Mouse (Mus musculus): ENCODE results near the gene Xpnpep1. TPM values are rescaled to one million over a fixed set of nuclear protein-coding genes. Genes with fewer than 3 reads are reported as not detected.

Xpnpep1 gene
- polyA plus RNA-seq, 1 experiment from 2014 or later: 159 TPM

DNA sequence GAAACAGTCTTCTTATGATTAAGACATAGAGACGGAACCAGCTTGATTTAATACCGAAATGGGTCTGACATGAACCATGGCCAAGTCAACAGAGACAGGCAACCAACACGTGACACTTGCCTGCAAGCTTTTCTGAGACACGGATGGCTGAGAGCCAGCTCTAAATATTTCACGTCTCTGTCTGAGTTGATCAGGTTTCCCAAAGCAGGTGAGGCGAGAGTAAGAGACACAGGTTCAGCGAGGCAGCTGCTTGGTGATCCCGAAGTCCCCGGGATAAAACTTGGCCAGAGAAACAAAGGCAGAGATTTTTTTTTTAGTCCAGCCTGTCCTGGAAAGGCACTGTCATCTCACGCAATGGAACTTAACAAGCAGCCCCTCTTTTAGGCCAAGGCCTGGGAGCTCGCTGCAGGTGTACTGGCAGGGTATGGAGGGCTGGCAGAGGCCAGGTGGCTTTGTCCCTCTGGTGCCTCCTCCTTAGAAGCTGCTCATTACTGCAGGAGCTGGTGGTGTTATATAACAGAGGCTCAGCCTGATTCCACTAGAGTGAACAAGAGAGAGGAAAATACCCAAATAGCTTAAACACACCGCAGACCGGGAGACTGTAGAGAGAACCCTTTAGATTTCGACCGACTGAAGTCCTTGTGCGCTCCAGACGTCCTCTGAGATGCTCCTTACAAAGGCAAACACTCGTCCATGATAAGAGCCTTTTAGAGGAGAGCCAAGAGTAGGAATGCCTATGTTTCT, 36.4 kb upstream of the Xpnpep1 start:
- Histone ChIP-seq H3K27me3 (no peaks in the 10 kb centered on the region), H3K36me3 (no peaks in the 10 kb centered on the region), H3K4me3 (no peak overlapping the region), H3K9ac (no peak overlapping the region), H3K9me3 (replicated peaks) (no peaks in the 10 kb centered on the region), H3K27ac (no peak overlapping the region), H3K4me1 (peaks cover 2% of the 10 kb centered on the region), H3K4me2 (replicated peaks) (no peak overlapping the region)
- 84% methylated on average over 18 of the region's 18 CpGs for WGBS
- ATAC-seq (ENCODE audit: low FRiP score): no peak

DNA sequence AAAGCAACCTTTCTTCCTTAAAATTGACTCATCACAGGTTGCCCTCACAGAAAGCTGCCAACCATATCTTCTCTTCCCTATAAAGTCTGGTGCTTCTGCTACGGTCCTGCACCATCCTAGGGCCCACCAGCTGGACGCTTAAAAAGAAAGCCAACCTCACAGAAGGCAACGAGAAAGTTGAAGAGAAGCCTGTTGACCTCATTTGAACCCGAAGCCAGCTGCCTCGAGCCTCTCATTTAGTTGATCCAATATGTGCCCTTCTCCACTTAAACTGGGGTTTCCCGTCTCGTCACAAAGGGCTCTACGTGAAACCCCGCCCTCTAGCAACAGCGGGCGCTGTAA, 35.9 kb upstream of the Xpnpep1 start:
- H3K27me3 ChIP-seq: no peaks in the 10 kb centered on the region
- H3K9me3 ChIP-seq (replicated peaks): no peaks in the 10 kb centered on the region
- peaks cover 3% of the 10 kb centered on the region; the same call in 1 of the 2 replicates for H3K4me1 ChIP-seq
- 86% methylated on average over 11 of the region's 11 CpGs for WGBS
- H3K36me3 ChIP-seq: no peaks in the 10 kb centered on the region
- no peak overlapping the region for H3K4me2 ChIP-seq (replicated peaks)
- no peak overlapping the region for H3K4me3 ChIP-seq
- H3K27ac ChIP-seq: no peak overlapping the region
- H3K9ac ChIP-seq: no peak overlapping the region
- no peak for ATAC-seq (ENCODE audit: low FRiP score)

DNA sequence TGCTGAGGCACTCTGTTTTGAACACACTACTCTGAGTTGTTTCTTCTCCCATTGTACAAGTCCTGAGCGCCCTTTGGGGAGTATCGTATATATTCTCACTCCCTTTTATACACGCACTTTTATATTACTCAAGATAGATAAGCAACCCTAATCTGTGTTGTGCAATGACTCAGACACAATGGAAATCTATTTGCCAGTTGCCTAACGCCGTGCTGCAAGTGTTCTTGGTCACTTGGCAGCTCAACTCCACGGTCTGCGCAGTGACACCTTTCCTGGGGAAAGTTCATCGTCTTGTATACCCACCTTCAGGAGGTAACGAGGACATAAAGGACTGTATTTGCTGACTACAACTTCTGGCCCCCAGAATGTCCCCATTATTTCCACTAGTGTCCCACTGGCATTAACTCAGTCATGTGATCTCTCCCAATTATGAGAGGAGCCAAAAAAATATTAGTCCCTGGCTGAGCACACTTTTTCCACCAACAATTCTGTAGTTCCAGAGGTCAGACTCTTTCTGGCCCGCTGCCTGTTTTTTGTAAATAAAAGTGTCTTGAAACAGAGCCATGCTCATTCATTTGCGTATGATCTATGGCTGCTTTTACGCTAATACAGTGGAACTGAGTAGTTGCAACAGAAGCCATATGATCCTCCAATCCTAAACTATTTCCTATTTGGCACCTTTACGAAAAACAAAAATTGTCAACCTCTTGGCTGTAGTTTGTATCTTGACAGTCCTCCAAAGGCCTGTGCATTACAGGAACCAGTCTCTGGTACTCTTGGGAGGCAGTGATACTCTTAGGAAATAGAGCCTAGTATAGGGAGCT, 35.1 kb upstream of the Xpnpep1 start:
- Histone ChIP-seq H3K27me3 (no peaks in the 10 kb centered on the region), H3K4me3 (no peak overlapping the region), H3K4me1 (peaks cover 4% of the 10 kb centered on the region; the same call in 1 of the 2 replicates), H3K9ac (no peak overlapping the region), H3K27ac (no peak overlapping the region), H3K36me3 (no peaks in the 10 kb centered on the region), H3K9me3 (replicated peaks) (no peaks in the 10 kb centered on the region), H3K4me2 (replicated peaks) (no peak overlapping the region)
- 94% methylated on average over 13 of the region's 13 CpGs for WGBS
- ATAC-seq (ENCODE audit: low FRiP score): no peak

DNA sequence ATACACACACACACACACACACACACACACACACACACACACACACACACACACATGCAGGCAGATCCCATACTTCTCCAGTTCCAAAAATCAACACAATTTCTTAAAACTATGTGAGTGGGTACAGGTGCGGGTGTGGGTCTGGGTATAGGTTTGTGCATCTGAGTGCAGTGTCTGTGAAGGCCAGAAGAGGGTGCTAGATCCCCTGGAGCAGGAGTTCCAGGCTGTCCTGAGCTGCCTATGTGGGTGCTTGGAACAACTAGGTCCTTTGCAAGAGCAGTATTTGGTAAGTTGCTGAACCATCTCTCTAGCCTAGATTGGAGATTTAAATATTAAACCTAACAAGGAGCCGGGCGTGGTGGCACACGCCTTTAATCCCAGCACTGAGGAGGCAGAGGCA, 33.5 kb upstream of the Xpnpep1 start:
- WGBS: 96% methylated on average over 4 of the region's 4 CpGs
- Histone ChIP-seq H3K4me3 (no peak overlapping the region), H3K36me3 (no peaks in the 10 kb centered on the region), H3K4me2 (replicated peaks) (no peak overlapping the region), H3K9me3 (replicated peaks) (no peaks in the 10 kb centered on the region), H3K9ac (no peak overlapping the region), H3K27ac (no peak overlapping the region), H3K27me3 (no peaks in the 10 kb centered on the region), H3K4me1 (peaks cover 4% of the 10 kb centered on the region; the same call in 1 of the 2 replicates)
- ATAC-seq (ENCODE audit: low FRiP score): no peak

DNA sequence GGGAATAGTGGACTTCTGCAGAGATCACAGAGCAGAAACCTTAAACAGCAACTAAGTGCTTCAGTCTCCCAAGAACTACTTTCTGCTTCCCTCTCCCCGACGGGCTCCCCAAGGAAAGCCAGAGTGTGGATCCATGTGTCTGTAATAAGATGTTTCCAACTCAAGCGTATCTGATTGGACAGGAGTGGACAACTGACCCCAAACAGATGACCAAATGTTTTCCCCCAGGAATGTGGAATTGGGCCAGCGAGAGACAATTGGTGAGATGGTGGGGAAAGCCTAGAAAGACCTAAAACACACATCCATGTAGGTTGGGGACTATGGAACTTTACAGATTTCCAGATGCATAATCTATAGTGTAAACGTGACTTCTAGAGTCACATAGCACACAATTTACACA, 32.4 kb upstream of the Xpnpep1 start:
- H3K27me3 ChIP-seq: no peaks in the 10 kb centered on the region
- H3K9me3 ChIP-seq (replicated peaks): no peaks in the 10 kb centered on the region
- no peak overlapping the region for H3K27ac ChIP-seq
- 78% methylated on average over 5 of the region's 5 CpGs for WGBS
- no peak overlapping the region for H3K9ac ChIP-seq
- no peaks in the 10 kb centered on the region for H3K36me3 ChIP-seq
- ATAC-seq (ENCODE audit: low FRiP score): no peak
- peaks cover 4% of the 10 kb centered on the region; the same call in 1 of the 2 replicates for H3K4me1 ChIP-seq
- no peak overlapping the region for H3K4me3 ChIP-seq
- no peak overlapping the region for H3K4me2 ChIP-seq (replicated peaks)

DNA sequence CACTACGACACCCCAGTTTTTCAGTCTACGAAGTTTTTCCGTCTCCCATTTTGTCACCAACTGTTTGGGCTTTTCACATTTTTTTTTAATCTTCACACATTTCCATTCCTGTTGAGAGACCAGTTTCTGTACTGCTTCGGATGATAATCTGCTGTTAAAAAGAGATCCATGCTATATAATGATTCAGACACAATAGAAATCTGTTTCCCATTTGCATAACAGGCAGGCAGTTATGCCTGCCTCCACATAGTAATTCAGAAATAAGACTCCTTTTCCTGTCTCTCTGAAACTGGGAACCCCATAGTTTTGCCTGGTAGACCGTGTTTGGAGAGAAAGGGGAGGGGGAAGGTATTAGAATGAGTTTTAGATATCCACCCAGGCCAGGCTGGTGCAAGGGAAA, 31.6 kb upstream of the Xpnpep1 start:
- Histone ChIP-seq H3K4me2 (replicated peaks) (no peak overlapping the region), H3K9me3 (replicated peaks) (no peaks in the 10 kb centered on the region), H3K4me3 (no peak overlapping the region), H3K27me3 (no peaks in the 10 kb centered on the region), H3K9ac (no peak overlapping the region), H3K4me1 (peaks cover 4% of the 10 kb centered on the region; the same call in 1 of the 2 replicates), H3K27ac (no peak overlapping the region), H3K36me3 (no peaks in the 10 kb centered on the region)
- ATAC-seq (ENCODE audit: low FRiP score): no peak
- 64% methylated on average over 5 of the region's 5 CpGs for WGBS

DNA sequence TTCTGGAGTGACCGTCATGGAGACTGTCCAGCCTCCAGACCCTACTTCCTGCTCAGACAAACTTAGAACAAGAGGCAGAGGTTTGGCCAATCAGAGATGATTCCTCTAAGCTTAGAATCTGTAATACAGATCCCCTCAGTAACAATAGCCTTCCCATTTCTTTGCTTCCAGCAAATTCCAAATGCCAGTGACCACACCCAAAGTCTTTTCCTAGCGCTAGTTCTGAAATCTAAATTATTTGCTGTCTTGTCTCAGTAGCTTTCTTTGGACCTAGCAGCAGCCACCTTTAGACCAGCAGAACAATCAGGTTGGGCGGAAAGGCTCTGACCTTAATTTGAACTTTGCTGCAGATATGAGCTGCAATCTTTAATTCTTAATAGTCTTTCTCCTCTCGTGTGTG, 30.9 kb upstream of the Xpnpep1 start:
- 71% methylated on average over 4 of the region's 4 CpGs for WGBS
- peaks cover 4% of the 10 kb centered on the region; the same call in 1 of the 2 replicates for H3K4me1 ChIP-seq
- no peak overlapping the region for H3K4me2 ChIP-seq (replicated peaks)
- H3K4me3 ChIP-seq: no peak overlapping the region
- no peak overlapping the region for H3K9ac ChIP-seq
- no peak overlapping the region for H3K27ac ChIP-seq
- H3K27me3 ChIP-seq: no peaks in the 10 kb centered on the region
- ATAC-seq (ENCODE audit: low FRiP score): no peak
- no peaks in the 10 kb centered on the region for H3K9me3 ChIP-seq (replicated peaks)
- no peaks in the 10 kb centered on the region for H3K36me3 ChIP-seq

DNA sequence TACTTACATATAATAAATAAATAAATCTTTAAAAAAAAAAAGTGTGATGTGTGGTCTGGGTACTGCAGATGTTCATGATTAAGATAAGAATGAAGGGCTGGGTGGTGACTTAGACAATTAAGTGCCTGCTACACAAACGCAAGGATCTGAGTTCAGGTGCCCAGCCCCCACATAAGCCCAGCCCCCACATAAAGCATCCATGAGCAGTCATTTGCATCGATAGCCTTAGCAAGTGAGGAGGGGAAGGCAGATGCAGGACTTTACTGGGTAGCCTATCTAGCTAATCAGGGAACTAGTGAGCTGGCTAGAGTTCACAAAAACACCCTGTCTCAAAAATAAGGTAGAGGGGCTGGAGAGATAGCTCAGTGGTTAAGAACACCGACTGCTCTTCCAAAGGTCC, 29.4 kb upstream of the Xpnpep1 start:
- WGBS: 82% methylated on average over 3 of the region's 3 CpGs
- no peak overlapping the region for H3K4me2 ChIP-seq (replicated peaks)
- no peaks in the 10 kb centered on the region for H3K27me3 ChIP-seq
- no peaks in the 10 kb centered on the region for H3K9me3 ChIP-seq (replicated peaks)
- H3K36me3 ChIP-seq: no peaks in the 10 kb centered on the region
- no peak overlapping the region for H3K4me3 ChIP-seq
- ATAC-seq (ENCODE audit: low FRiP score): no peak
- H3K27ac ChIP-seq: no peak overlapping the region
- peaks cover 7% of the 10 kb centered on the region; the same call in 1 of the 2 replicates for H3K4me1 ChIP-seq
- H3K9ac ChIP-seq: no peak overlapping the region

DNA sequence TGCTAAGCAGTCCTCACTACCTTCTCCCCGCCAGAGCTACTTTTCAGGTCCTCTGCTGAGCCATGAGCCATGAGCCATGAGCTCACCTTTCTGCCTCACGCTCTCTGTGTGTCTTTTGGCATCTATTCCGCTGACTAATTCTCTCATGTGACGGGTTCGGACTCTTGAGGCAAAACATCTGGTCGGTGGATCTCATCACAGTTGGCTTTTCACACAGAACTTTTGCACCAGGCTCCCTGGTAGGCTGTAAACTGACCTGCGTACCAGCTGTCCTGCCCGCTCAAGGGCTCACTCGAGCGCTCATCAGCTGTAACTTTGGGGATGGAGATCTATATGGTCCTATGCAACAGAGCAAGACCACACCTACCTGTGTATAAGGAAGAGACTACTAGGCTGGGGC, 26.9 kb upstream of the Xpnpep1 start:
- Histone ChIP-seq H3K27ac (no peak overlapping the region), H3K4me2 (replicated peaks) (peak overlapping the region; percentile 13; the same call in 1 of the 2 replicates), H3K4me1 (peaks cover 7% of the 10 kb centered on the region; the same call in 1 of the 2 replicates), H3K36me3 (no peaks in the 10 kb centered on the region), H3K27me3 (no peaks in the 10 kb centered on the region), H3K9ac (no peak overlapping the region), H3K4me3 (no peak overlapping the region), H3K9me3 (replicated peaks) (no peaks in the 10 kb centered on the region)
- 54% methylated on average over 10 of the region's 10 CpGs for WGBS
- no peak for ATAC-seq (ENCODE audit: low FRiP score)

DNA sequence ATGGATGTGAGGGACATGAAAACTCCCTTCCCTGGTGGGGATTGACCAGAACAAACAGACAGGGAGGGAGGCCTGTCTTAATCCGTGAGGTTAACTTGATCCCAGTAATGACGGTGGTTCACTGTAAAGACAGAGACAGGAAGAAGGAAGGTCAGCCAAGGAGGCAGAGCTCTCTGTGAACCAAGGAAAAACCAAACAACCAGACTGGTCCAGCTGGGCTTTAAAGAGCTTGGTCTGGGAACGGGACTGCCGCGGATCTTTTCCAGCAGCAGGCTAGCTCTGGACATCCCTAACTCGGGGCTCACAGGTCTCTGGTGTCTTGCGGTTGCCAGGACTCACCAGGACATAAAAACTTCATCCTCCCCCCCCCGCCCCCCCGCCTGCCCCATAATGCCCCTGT, 26.5 kb upstream of the Xpnpep1 start:
- Histone ChIP-seq H3K27ac (no peak overlapping the region), H3K4me1 (peaks cover 7% of the 10 kb centered on the region; the same call in 1 of the 2 replicates), H3K9ac (no peak overlapping the region), H3K4me2 (replicated peaks) (peak overlapping the region; percentile 13; the same call in 1 of the 2 replicates), H3K9me3 (replicated peaks) (no peaks in the 10 kb centered on the region), H3K27me3 (no peaks in the 10 kb centered on the region), H3K36me3 (no peaks in the 10 kb centered on the region), H3K4me3 (no peak overlapping the region)
- WGBS: 45% methylated on average over 9 of the region's 9 CpGs
- ATAC-seq (ENCODE audit: low FRiP score): no peak

DNA sequence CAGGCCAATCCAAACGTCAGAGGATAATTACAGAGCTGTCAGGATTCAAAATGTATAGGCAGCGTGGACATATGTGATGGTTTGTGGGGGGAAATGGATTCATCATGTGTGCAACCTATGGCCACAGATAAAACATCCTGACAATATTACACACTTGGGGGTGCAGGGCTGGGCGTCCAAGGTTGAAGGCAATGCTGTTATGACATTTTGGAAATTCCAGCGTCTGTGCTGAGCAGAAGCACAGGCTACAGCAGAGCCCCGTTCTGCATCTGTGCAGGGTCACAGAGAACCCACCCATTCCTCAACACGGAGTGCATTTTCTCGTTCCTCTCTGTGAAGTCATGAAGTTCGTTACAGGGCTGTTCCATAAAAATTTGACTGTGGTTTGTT, 25.0 kb upstream of the Xpnpep1 start:
- no peak overlapping the region for H3K9ac ChIP-seq
- H3K27ac ChIP-seq: no peak overlapping the region
- no peak for ATAC-seq (ENCODE audit: low FRiP score)
- H3K36me3 ChIP-seq: no peaks in the 10 kb centered on the region
- H3K27me3 ChIP-seq: no peaks in the 10 kb centered on the region
- 69% methylated on average over 8 of the region's 8 CpGs for WGBS
- H3K4me1 ChIP-seq: 0 out of 2 replicates have a peak, but pooled peaks cover 4% of the 10 kb centered on the region
- no peaks in the 10 kb centered on the region for H3K9me3 ChIP-seq (replicated peaks)
- H3K4me2 ChIP-seq (replicated peaks): no peak overlapping the region
- no peak overlapping the region for H3K4me3 ChIP-seq

DNA sequence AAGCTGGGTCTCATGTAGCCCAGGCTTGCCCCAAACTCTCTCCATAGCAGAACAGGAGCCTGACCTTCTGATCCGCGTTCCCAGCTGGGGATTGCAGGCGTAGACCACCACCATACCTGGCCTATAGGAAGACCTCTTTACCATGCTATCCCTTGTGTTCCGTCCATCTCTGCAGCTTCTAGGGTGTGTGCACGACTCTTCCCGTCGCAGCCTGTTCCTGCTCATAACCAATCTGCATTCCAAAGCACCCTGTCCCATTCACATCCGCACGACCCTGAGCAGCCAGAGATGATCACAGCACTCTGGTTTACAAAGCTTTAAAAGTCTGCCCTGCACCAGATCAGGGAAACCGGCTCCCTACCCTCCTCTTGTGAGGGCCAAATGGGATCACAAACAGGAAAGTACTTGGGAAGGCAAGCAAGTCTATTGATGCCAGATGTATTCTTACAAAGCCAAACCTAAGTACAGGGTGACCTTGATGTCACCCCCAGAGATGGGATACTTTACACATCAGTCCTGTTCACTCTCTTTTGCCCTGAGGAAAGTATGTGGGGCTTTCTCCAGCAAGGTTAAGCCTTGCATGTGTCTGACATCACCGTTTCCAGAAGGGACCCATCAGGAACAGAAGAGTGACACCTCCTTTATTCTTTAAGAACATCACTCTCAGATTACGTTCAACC, 24.4 kb upstream of the Xpnpep1 start:
- no peaks in the 10 kb centered on the region for H3K9me3 ChIP-seq (replicated peaks)
- H3K4me3 ChIP-seq: no peak overlapping the region
- H3K27ac ChIP-seq: no peak overlapping the region
- H3K27me3 ChIP-seq: no peaks in the 10 kb centered on the region
- WGBS: 65% methylated on average over 12 of the region's 12 CpGs
- 0 out of 2 replicates have a peak, but pooled peaks cover 4% of the 10 kb centered on the region for H3K4me1 ChIP-seq
- no peak for ATAC-seq (ENCODE audit: low FRiP score)
- no peak overlapping the region for H3K9ac ChIP-seq
- H3K36me3 ChIP-seq: no peaks in the 10 kb centered on the region
- H3K4me2 ChIP-seq (replicated peaks): no peak overlapping the region

Measured in hindbrain, embryonic 12.5 days (tissue).